Mouse (Mus musculus) small intestine, adult 2 months (tissue): Measurements from ENCODE around the gene Lrp3. TPM values are rescaled to one million over a fixed set of nuclear protein-coding genes. Genes with fewer than 3 reads are reported as not detected.

Source experiments
- H3K27ac ChIP-seq: fragments of 200-500 bp; 2 replicates; pipeline ENCODE4 v1.5.1; 2012; ENCODE audit warnings: low read depth, low read length, control low read depth, inconsistent platforms; ENCODE audit not compliant: insufficient read depth
- H3K27me3 ChIP-seq: fragments of 200-500 bp; 2 replicates; pipeline ENCODE4 v1.6.1; 2012; ENCODE audit warnings: mild to moderate bottlenecking, moderate library complexity, low read length, inconsistent platforms; ENCODE audit not compliant: control insufficient read depth, insufficient read depth
- H3K36me3 ChIP-seq: fragments of 200-500 bp; 2 replicates; pipeline ENCODE4 v1.6.1; 2012; ENCODE audit warnings: mild to moderate bottlenecking, low read length, control low read depth, inconsistent platforms; ENCODE audit not compliant: control insufficient read depth, insufficient read depth
- H3K4me1 ChIP-seq: fragments of 200-500 bp; 2 replicates; pipeline ENCODE4 v1.6.1; 2012; ENCODE audit warnings: low read length, inconsistent platforms, mixed read lengths; ENCODE audit not compliant: control insufficient read depth, insufficient read depth, insufficient read length
- H3K4me3 ChIP-seq: fragments of 200-500 bp; 2 replicates; pipeline ENCODE4 v1.5.1; 2012; ENCODE audit warnings: low read depth, mild to moderate bottlenecking, control low read depth, inconsistent platforms, low read length, moderate library complexity
- CTCF ChIP-seq: fragments of 200-500 bp; IDR thresholded peaks from 2 replicates; pipeline ENCODE4 v1.5.1; 2012; ENCODE audit warnings: low read depth, mild to moderate bottlenecking, control low read depth, inconsistent platforms, low read length, moderate library complexity, mixed read lengths; ENCODE audit not compliant: insufficient replicate concordance, insufficient read length; ENCODE audit errors: extremely low read depth
- POLR2A ChIP-seq: fragments of 200-500 bp; IDR thresholded peaks from 2 replicates; pipeline ENCODE4 v1.6.1; 2012; ENCODE audit warnings: low read depth, mild to moderate bottlenecking, control low read depth, inconsistent platforms, low read length, moderate library complexity
- WGBS: fragments of 180-500 bp; shearing (Covaris S2); methylation state at CpG from one replicate; pipeline ENCODE4 v1.1.7; 2018; 5-methylcytosine and 5-hydroxymethylcytosine counted together
- polyA plus RNA-seq: library from polyadenylated mRNA; depleted of rRNA; stranded (reverse); fragments of >200 nt; gene quantifications from 2 replicates; pipeline ENCODE4 v1.2.3, GENCODE M21; 2012; rRNA removed

Lrp3 gene
- polyA plus RNA-seq, 1 experiment, result 5.0 TPM

DNA sequence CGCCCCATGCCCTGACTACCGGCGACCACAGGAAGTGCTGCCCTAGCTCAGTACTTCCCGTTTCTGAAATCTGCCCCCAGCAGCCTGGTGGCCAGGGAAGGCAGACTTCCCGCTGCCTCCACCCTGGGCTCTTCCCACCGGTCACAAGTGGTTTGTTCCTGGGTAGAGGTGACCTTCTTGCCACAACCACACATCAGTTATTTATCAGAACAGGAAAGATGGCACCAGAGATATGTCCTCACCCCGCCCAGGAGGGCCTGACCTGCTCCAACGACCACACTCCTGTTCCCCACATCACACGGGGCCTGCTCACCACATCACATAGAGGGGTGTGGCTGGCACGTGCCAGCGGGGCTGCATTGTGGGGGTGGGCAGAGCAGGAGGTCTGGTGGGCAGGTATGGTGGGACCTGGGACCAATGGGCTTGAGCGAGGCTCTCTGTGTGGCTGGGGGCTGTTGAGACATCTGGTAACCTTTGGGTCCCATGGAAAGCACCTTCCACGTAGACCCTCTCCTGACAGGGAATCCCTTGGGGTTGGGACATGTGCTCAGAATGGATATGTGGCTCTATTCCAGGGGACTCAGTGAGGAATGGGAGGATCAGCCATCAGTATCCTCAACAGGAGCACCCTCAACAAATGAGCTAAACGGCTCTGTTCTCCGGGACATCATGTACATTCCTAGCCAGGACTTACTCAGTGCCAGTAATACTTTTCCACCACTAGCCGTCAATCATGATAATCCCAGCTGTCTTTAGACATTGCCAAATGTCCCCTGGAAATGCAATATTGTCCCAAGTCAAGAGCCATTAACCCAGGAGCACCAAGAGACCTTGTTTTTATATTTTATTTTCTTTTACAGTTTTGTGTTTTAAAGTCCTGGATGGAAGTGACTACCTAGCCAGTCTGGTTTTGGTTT is 58.5 kb downstream of the Lrp3 start:
- 57% methylated on average over 16 of the region's 16 CpGs for WGBS
- Histone ChIP-seq H3K27me3 (no peaks in the 10 kb centered on the region), H3K27ac (no peak overlapping the region), H3K4me1 (peaks cover 2% of the 10 kb centered on the region; the same call in 1 of the 2 replicates), H3K36me3 (no peaks in the 10 kb centered on the region), H3K4me3 (no peak overlapping the region)
- TF ChIP-seq CTCF, result no peak
- no peak for TF ChIP-seq POLR2A

DNA sequence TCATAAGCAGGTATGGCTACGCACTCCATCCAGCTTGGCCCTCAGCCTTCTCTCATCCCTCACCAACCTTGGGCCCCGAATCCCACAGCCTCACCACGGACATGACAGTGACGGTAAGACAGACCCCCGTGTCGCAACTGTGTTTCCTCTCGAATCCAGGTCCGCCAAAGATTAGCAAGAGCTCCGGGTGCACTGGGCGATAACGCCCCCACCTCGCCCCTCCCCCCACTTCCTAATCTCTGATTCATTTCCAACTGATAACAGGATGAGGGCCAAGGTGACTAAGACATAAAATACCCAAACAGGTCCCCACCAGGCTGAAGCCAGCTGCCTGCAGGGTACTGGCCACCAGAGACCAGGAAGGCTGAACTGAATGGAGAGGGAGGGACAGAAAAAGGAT is 60.8 kb downstream of the Lrp3 start:
- no peak for TF ChIP-seq POLR2A
- TF ChIP-seq CTCF, result no peak
- Histone ChIP-seq H3K36me3 (no peaks in the 10 kb centered on the region), H3K27ac (no peak overlapping the region), H3K4me1 (peaks cover 2% of the 10 kb centered on the region; the same call in 1 of the 2 replicates), H3K27me3 (no peaks in the 10 kb centered on the region), H3K4me3 (no peak overlapping the region)
- WGBS, result 48% methylated on average over 12 of the region's 12 CpGs

DNA sequence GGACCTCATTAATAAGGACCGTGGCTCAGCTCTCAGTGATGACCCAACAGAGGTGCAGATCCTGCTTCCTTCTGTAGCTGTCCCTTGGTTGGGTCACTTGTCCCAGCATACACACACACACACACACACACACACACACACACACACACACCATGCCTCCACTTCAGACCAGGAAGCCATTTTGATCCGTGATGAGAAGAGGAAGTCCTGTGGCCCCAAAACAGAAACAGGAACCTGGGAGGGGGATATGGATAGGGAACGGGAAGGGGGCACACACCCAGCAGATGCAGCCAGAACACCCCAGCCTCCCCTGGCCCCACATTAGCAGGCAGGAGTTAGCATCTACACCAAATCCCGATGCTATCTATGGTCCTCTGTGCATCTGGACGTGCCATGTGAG is 64.4 kb downstream of the Lrp3 start:
- Histone ChIP-seq H3K4me1 (peaks cover 7% of the 10 kb centered on the region; the same call in 1 of the 2 replicates), H3K27ac (no peak overlapping the region), H3K27me3 (no peaks in the 10 kb centered on the region), H3K36me3 (no peaks in the 10 kb centered on the region), H3K4me3 (no peak overlapping the region)
- WGBS, result 80% methylated on average over 5 of the region's 5 CpGs
- TF ChIP-seq POLR2A (no peak), CTCF (no peak)

Other genes starting within 250 kb of the Lrp3 start
- 4.3 and 8.0 TPM in 2 replicates for gene Cebpg, start 158.9 kb downstream of the Lrp3 start, polyA plus RNA-seq
- gene Cebpa, start 96.2 kb downstream of the Lrp3 start, polyA plus RNA-seq, result 39.2 and 105 TPM in 2 replicates
- gene Slc7a10, start 29.1 kb downstream of the Lrp3 start, polyA plus RNA-seq, result 0.11 and 0.95 TPM in 2 replicates
- 0.89 and 2.2 TPM in 2 replicates for gene Gpatch1, start 102.9 kb upstream of the Lrp3 start, polyA plus RNA-seq
- 14.6 and 46.0 TPM in 2 replicates for gene Rhpn2, start 118.7 kb upstream of the Lrp3 start, polyA plus RNA-seq
- gene Faap24, start 181.3 kb upstream of the Lrp3 start, polyA plus RNA-seq, result 1.8 and 3.9 TPM in 2 replicates
- 4.4 and 10.1 TPM in 2 replicates for gene Cep89, start 181.5 kb upstream of the Lrp3 start, polyA plus RNA-seq
- 122 and 320 TPM in 2 replicates for gene Slc7a9, start 233.3 kb upstream of the Lrp3 start, polyA plus RNA-seq